Mouse (Mus musculus) R1 (cell line): ENCODE measurements around the gene Bicral.
A peak's percentile ranks its signal among the peaks of the same experiment; 100 is the strongest.

ENCODE experiments used
- DNase-seq: peaks from one replicate; pipeline ENCODE4 v3.0.0-alpha.2; 2018; ENCODE audit warnings: low read depth, low spot score

Gene Bicral

GRCm38 (mm10) chr17:46758753-46759152 is 99.5 kb downstream of the Bicral start:
- DNase-seq = no peak

GRCm38 (mm10) chr17:46751794-46752556 is 106.3 kb downstream of the Bicral start, which contains the start of gene Cnpy3:
Cnpy3 (minus strand) TSS chr17:46752214.
- DNase-seq = peak; percentile 99

- no peak for DNase-seq
Observed at GRCm38 (mm10) chr17:46751056-46751793, 107.1 kb downstream of the Bicral start.

- no peak for DNase-seq
Observed at GRCm38 (mm10) chr17:46750580-46750979, 107.7 kb downstream of the Bicral start.

- no peak for DNase-seq
Observed at GRCm38 (mm10) chr17:46749282-46749681, 109.0 kb downstream of the Bicral start.
